Mouse (Mus musculus) kidney, postnatal 14 days (tissue): ENCODE measurements around the gene Mafk.
"Not testable (repeated sequence)": the region's sequence is repeated elsewhere in the genome, so short reads cannot be mapped to it uniquely, and the experiment has no call there.

Source experiments
- DNase-seq: peaks from one replicate; pipeline ENCODE4 v3.0.0; 2022; ENCODE audit warnings: mixed read lengths

Mafk gene

GRCm38 (mm10) chr5:139791227-139792158, at the start of gene Mafk:
TSS of gene Mafk (plus strand) at chr5:139791513.
- DNase-seq = peak; percentile 99

- DNase-seq = not testable (repeated sequence)
These were observed 48.7 kb upstream of the Mafk start for GRCm38 (mm10) chr5:139742640-139743039.

- DNase-seq = peak; percentile 81
These were observed 45.5 kb upstream of the Mafk start for GRCm38 (mm10) chr5:139745771-139746170.

GRCm38 (mm10) chr5:139749413-139750125, 41.7 kb upstream of the Mafk start:
- DNase-seq = peak; percentile 87

- peak; percentile 72 for DNase-seq
These were observed 40.8 kb upstream of the Mafk start for GRCm38 (mm10) chr5:139750535-139750934.

GRCm38 (mm10) chr5:139754753-139755152, 36.6 kb upstream of the Mafk start:
- peak; percentile 57 for DNase-seq

GRCm38 (mm10) chr5:139756135-139756534, 35.2 kb upstream of the Mafk start:
- no peak for DNase-seq

- DNase-seq = no peak
These were observed 34.7 kb upstream of the Mafk start for GRCm38 (mm10) chr5:139756586-139756985.

GRCm38 (mm10) chr5:139758096-139758495, 33.2 kb upstream of the Mafk start:
- DNase-seq = no peak

GRCm38 (mm10) chr5:139764296-139764695, 27.0 kb upstream of the Mafk start:
- no peak for DNase-seq

- no peak for DNase-seq
These were observed 23.1 kb upstream of the Mafk start for GRCm38 (mm10) chr5:139768216-139768615.

GRCm38 (mm10) chr5:139775216-139775926, 15.9 kb upstream of the Mafk start, which contains the start of gene Ints1:
TSS of gene Ints1 (minus strand) at chr5:139775674.
- DNase-seq = peak; percentile 97

GRCm38 (mm10) chr5:139776966-139777365, 14.3 kb upstream of the Mafk start:
- no peak for DNase-seq

GRCm38 (mm10) chr5:139781406-139781805, 9.9 kb upstream of the Mafk start:
- no peak for DNase-seq

GRCm38 (mm10) chr5:139789466-139789865, 1.8 kb upstream of the Mafk start:
- DNase-seq = no peak

GRCm38 (mm10) chr5:139792159-139792775, 954 bp downstream of the Mafk start:
- DNase-seq = no peak

GRCm38 (mm10) chr5:139792966-139793337, 1.6 kb downstream of the Mafk start:
- peak; percentile 34 for DNase-seq

- DNase-seq = peak; percentile 80
These were observed 2.2 kb downstream of the Mafk start for GRCm38 (mm10) chr5:139793338-139794089.

- DNase-seq = no peak
These were observed 2.8 kb downstream of the Mafk start for GRCm38 (mm10) chr5:139794137-139794536.

GRCm38 (mm10) chr5:139794938-139795337, 3.6 kb downstream of the Mafk start:
- DNase-seq = peak; percentile 31

GRCm38 (mm10) chr5:139796001-139796620, 4.8 kb downstream of the Mafk start:
- DNase-seq = no peak
